Mouse (Mus musculus) liver, embryonic 16.5 days (tissue): ENCODE data around the gene Trappc5. TPM values are rescaled to one million over a fixed set of nuclear protein-coding genes. Genes with fewer than 3 reads are reported as not detected.
A peak's percentile ranks its signal among the peaks of the same experiment; 100 is the strongest.

Experiments
- ATAC-seq: fragments of 200-750 bp; cut with Nextera tagmentation; 2 replicates; pipeline ENCODE4 v1.8.0; 2017; ENCODE audit warnings: low read depth, mild to moderate bottlenecking, moderate number of reproducible peaks, moderate library complexity
- H3K27ac ChIP-seq: fragments of 300-500 bp; sonication (generic); 2 replicates; pipeline ENCODE4 v1.5.1; 2014; ENCODE audit warnings: mild to moderate bottlenecking, low read length
- H3K27me3 ChIP-seq: fragments of 300-500 bp; sonication (generic); 2 replicates; pipeline ENCODE4 v1.6.1; 2014; ENCODE audit warnings: low read depth, low read length, mixed read lengths; ENCODE audit not compliant: control insufficient read depth, insufficient read depth
- H3K36me3 ChIP-seq: fragments of 300-500 bp; sonication (generic); 2 replicates; pipeline ENCODE4 v1.6.1; 2014; ENCODE audit warnings: mild to moderate bottlenecking; ENCODE audit not compliant: control insufficient read depth, insufficient read depth
- H3K4me1 ChIP-seq: fragments of 300-500 bp; sonication (generic); 2 replicates; pipeline ENCODE4 v1.6.1; 2014; ENCODE audit warnings: low read depth, low read length, mixed read lengths; ENCODE audit not compliant: control insufficient read depth
- H3K4me2 ChIP-seq: fragments of 300-500 bp; sonication (generic); 2 replicates; pipeline ENCODE4 v1.6.1; 2014; ENCODE audit warnings: low read depth, low read length, mixed read lengths
- H3K4me3 ChIP-seq: fragments of 300-500 bp; sonication (generic); 2 replicates; pipeline ENCODE4 v1.5.1; 2014; ENCODE audit warnings: low read depth, mild to moderate bottlenecking, low read length
- H3K9ac ChIP-seq: fragments of 300-500 bp; sonication (generic); 2 replicates; pipeline ENCODE4 v1.6.1; 2014; ENCODE audit warnings: low read depth, low read length
- H3K9me3 ChIP-seq: fragments of 300-500 bp; sonication (generic); replicated peaks from 2 replicates; pipeline ENCODE4 v1.6.1; 2016; ENCODE audit warnings: low read length; ENCODE audit not compliant: control insufficient read depth
- WGBS: fragments of 180-500 bp; shearing (Covaris S2); extraction: QIAGEN DNeasy Blood & Tissue Kit; methylation state at CpG from one replicate; pipeline ENCODE4 v1.1.7; 2014; ENCODE audit not compliant: insufficient replicate concordance; 5-methylcytosine and 5-hydroxymethylcytosine counted together
- polyA plus RNA-seq: library from polyadenylated mRNA; unstranded; fragments of >200 nt; fragmentation: Nextera tagmentation; extraction: Ambion mirVana; gene quantifications from 2 replicates; pipeline ENCODE4 v1.2.1, GENCODE M21; 2015

Gene Trappc5
- 12.9 and 13.0 TPM in 2 replicates for polyA plus RNA-seq

DNA sequence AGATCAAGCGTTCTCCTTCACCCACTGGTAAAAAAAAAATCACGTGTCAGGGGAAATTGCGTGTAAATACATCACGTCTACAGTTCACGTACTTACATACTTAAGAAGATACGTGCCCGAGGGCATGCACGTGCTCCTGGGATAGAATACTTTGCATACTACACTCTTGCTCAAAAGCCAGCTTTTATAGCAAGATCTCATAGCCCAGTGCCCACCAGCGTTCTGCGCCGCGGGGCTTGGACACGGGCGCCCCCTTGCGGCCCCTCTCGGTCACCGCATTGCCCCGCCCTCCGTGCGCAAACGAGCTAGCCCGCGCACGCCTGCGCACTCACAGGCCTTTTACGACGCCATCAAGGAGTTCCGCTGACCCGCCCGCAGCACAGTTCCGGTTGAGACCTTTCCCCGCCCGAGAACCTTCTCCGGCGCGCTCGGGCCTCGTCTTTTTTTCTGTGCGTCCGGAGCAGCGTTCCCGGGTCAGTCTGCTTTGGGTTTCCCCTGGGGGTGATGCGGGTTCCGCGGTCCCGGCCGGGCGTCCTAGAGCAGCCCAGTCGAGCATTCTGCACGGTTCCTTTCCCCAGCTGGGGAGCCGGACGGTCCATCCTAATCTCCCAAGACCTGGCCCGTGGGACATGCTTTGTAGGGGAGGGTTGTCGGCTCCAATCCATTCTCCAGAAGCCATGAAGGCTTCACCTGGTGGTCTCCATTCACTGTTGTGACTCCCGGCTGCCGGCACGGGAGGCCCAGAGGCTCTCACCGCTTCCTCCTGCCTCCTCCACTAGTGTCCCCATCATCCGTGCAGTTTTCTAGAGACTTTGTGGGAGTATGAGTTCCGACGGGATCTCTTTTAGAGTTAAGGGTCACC, at the start of gene Trappc5:
TSS of gene Trappc5 (plus strand) at position 169 of the 862 bp plus-strand sequence.
- peak; percentile 93 for ATAC-seq
- Histone ChIP-seq H3K9ac (peak within 1 kb of the TSS; percentile 88), H3K4me1 (peaks cover 21% of the 10 kb centered on the region), H3K9me3 (no peaks in the 10 kb centered on the region), H3K27ac (peak within 1 kb of the TSS; percentile 81), H3K36me3 (peaks cover 14% of the 10 kb centered on the region), H3K4me2 (peak within 1 kb of the TSS; percentile 82), H3K4me3 (peak within 1 kb of the TSS; percentile 80), H3K27me3 (no peaks in the 10 kb centered on the region)
- 1% methylated on average over 61 of the region's 61 CpGs for WGBS

DNA sequence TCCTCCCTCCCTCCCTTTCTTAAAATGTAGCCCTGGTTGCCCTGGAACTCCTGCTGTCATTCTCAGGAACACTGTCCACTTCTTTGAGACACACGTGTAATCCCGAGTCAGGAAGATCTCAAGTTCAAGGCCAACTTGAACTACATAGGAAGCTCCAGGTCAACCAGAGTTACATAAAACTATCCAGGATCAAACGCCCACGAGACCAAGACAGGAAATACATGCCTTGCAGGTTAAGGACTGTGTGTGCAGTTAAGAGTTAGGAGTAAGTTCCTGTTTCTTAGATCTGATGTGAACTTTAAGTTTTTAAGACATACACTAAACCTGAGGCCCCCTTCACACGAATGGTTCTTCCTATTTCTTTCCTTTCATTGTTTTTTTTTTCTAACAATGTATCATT, 49.1 kb upstream of the Trappc5 start:
- no peak overlapping the region for H3K4me3 ChIP-seq
- no peak overlapping the region for H3K4me2 ChIP-seq
- no peak for ATAC-seq
- H3K27me3 ChIP-seq = no peaks in the 10 kb centered on the region; the same call in none of the 2 replicates
- WGBS = 18% methylated on average over 5 of the region's 5 CpGs
- no peaks in the 10 kb centered on the region for H3K36me3 ChIP-seq
- H3K9ac ChIP-seq = no peak overlapping the region
- H3K9me3 ChIP-seq = no peaks in the 10 kb centered on the region
- H3K27ac ChIP-seq = no peak overlapping the region
- H3K4me1 ChIP-seq = peaks cover 16% of the 10 kb centered on the region

DNA sequence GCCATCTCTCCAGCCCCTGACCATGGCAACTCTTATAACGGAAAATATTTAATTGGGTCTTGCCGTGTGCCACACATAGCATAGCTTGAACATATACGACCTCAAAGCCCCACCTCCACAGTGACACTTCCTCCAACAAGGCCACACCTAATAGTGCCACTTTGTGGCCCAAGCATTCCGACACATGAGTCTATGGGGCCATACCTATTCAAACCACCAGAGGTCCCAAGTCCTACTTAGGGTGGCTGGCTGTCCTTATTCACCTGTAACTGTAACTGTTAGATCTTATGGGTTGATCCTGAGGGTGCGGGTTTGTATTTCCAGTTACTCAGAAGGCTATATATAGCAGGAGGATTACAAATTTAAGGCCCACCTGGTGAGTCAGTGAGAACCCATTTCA, 48.1 kb upstream of the Trappc5 start:
- peaks cover 13% of the 10 kb centered on the region for H3K4me1 ChIP-seq
- 39% methylated on average over 5 of the region's 5 CpGs for WGBS

GRCm38 (mm10) chr8:3630647-3631477, 45.2 kb upstream of the Trappc5 start, which contains the start of gene Stxbp2:
Gene Stxbp2, plus strand, starts transcription at chr8:3630955.
- H3K9me3 ChIP-seq = no peaks in the 10 kb centered on the region
- H3K4me3 ChIP-seq = peak within 1 kb of the TSS; percentile 84
- peaks cover 13% of the 10 kb centered on the region for H3K4me1 ChIP-seq
- peak within 1 kb of the TSS; percentile 85 for H3K9ac ChIP-seq
- peak within 1 kb of the TSS; percentile 82 for H3K4me2 ChIP-seq
- peaks cover 11% of the 10 kb centered on the region for H3K36me3 ChIP-seq
- no peaks in the 10 kb centered on the region; the same call in none of the 2 replicates for H3K27me3 ChIP-seq
- WGBS = 4% methylated on average over 47 of the region's 47 CpGs
- H3K27ac ChIP-seq = peak within 1 kb of the TSS; percentile 16; the same call in 1 of the 2 replicates
- peak; percentile 93 for ATAC-seq

More for the DNA sequence above, 48.1 kb upstream of the Trappc5 start:
- Histone ChIP-seq H3K27me3 (no peaks in the 10 kb centered on the region; the same call in none of the 2 replicates), H3K36me3 (no peaks in the 10 kb centered on the region), H3K9me3 (no peaks in the 10 kb centered on the region), H3K27ac (no peak overlapping the region), H3K9ac (no peak overlapping the region), H3K4me2 (no peak overlapping the region), H3K4me3 (no peak overlapping the region)
- ATAC-seq = no peak

DNA sequence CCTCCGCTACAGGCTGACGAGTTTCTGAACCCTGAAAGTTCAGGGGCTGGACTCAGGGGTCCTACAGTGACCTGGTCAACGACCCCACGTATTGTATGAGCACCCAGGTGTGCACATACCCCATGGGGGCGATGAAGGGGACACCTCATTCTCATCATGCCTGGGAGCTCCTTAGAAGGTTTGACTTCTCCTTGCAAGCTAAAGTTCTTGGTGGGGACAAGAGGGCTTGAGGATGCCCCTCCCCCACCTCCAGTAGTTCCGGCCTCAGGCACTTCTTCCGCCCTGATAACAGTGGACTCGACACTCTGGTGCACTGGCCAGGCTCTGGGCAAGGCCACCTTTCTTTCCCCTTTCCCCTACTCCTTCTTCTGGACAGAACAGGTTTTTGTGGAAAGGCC, 44.6 kb upstream of the Trappc5 start:
- H3K9ac ChIP-seq = peak overlapping the region; percentile 85
- H3K4me3 ChIP-seq = peak overlapping the region; percentile 84
- peak; percentile 58 for ATAC-seq
- H3K4me1 ChIP-seq = peaks cover 13% of the 10 kb centered on the region
- peak overlapping the region; percentile 82 for H3K4me2 ChIP-seq
- no peaks in the 10 kb centered on the region; the same call in none of the 2 replicates for H3K27me3 ChIP-seq
- H3K9me3 ChIP-seq = no peaks in the 10 kb centered on the region
- peaks cover 15% of the 10 kb centered on the region for H3K36me3 ChIP-seq
- H3K27ac ChIP-seq = peak overlapping the region; percentile 16; the same call in 1 of the 2 replicates
- 5% methylated on average over 8 of the region's 8 CpGs for WGBS

DNA sequence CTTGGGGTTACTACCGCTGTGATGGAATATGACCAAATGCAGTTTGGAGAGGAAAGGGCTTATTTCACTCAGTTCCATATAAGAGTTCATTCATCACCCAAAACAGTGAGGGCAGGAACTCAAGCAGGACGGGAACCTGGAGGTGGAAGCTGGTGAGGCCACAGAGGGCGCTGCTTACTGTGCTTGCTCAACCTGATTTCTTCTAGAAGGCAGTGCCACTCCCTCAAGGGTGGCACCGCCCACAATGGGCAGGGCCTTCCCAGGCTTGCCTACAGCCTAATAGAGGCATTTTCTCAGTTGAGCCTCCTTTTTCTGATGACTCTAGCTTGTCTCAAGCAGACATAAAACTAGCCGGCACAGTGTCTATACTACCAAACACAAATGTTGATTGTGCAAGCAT, 30.3 kb upstream of the Trappc5 start:
- 14% methylated on average over 5 of the region's 5 CpGs for WGBS
- Histone ChIP-seq H3K4me3 (no peak overlapping the region), H3K36me3 (0 out of 2 replicates have a peak, but pooled peaks cover 6% of the 10 kb centered on the region), H3K9ac (no peak overlapping the region), H3K4me1 (no peaks in the 10 kb centered on the region; the same call in 1 of the 2 replicates), H3K4me2 (no peak overlapping the region), H3K9me3 (no peaks in the 10 kb centered on the region), H3K27ac (no peak overlapping the region), H3K27me3 (no peaks in the 10 kb centered on the region)
- ATAC-seq = peak; percentile 83

DNA sequence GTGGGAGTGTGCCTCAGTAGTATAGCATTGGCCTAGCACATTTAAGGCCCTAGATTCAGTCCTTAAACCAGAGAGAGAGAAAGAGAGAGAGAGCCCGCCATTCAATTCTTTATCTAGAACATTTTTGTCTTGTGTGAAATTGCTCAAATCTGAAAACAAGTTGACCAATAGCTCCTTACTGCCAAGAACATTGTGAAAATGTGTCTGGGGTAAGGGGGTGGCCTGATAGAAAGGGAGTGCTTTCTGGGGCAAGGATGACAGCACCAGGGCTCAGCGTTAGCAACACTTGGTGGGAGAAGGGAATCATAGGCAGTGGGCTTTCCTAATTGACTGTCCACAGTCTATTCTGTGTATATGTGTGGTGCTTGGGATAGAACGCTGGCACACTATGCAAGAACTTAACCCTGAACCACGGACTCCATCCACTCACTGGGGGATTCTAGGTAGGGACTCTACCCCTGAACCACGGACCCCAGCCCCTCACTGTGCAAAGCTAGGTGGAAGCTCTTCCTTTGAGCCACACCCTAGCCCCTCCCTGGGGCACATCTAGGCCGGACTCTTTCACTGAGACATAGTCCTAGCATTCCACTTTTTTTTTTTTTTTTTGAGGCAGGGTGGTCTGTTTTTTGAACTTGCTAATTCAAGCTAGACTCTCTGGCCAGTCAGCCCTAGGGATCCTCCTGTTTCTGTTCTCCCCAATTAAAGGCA, 29.1 kb upstream of the Trappc5 start:
- H3K36me3 ChIP-seq = no peaks in the 10 kb centered on the region
- H3K27me3 ChIP-seq = no peaks in the 10 kb centered on the region
- H3K4me2 ChIP-seq = no peak overlapping the region
- no peak overlapping the region for H3K4me3 ChIP-seq
- H3K9ac ChIP-seq = no peak overlapping the region
- no peaks in the 10 kb centered on the region; the same call in 1 of the 2 replicates for H3K4me1 ChIP-seq
- H3K9me3 ChIP-seq = no peaks in the 10 kb centered on the region
- whole genome bisulfite sequencing = 61% methylated on average over 6 of the region's 6 CpGs
- H3K27ac ChIP-seq = no peak overlapping the region
- ATAC-seq = no peak

GRCm38 (mm10) chr8:3647561-3647960, 28.5 kb upstream of the Trappc5 start:
- Histone ChIP-seq H3K27ac (peak overlapping the region; percentile 37; the same call in 1 of the 2 replicates), H3K4me1 (no peaks in the 10 kb centered on the region; the same call in 1 of the 2 replicates), H3K9ac (no peak overlapping the region), H3K27me3 (no peaks in the 10 kb centered on the region), H3K36me3 (no peaks in the 10 kb centered on the region), H3K4me2 (no peak overlapping the region), H3K4me3 (no peak overlapping the region), H3K9me3 (no peaks in the 10 kb centered on the region)
- ATAC-seq = no peak
- WGBS = 51% methylated on average over 4 of the region's 4 CpGs
